Mouse (Mus musculus) cerebellum, postnatal 14 days (tissue): ENCODE data around the gene Adgrf2.

ENCODE experiments used
- DNase-seq, 2 experiments: peaks; one replicate each; pipeline ENCODE4 v3.0.0; 2021; ENCODE audit warnings: mixed read lengths in 2 of 2

The Adgrf2 gene

DNA sequence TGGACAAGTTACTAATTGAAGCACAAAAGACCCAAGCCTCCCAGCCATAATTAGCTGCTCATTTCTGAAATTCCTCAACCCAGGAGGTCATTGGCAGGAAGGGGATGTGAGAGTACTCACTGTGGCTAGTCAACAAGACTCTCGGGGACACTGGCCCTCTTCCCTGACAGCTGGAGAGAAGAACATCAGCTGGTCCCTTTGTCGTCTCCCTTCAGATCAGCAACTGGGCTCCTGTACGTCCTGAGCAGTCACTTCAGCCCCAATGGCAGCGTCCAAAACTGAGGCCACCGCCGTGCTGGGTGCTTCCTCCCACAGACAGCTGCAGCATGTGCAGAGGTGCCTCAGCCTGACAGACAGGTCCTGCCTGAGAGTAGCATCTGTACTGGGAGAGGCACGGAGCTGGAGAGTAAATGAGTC, at the start of gene Adgrf2:
Gene Adgrf2, minus strand, starts transcription at position 379 of the 417 bp plus-strand sequence.
- no peak for DNase-seq

DNA sequence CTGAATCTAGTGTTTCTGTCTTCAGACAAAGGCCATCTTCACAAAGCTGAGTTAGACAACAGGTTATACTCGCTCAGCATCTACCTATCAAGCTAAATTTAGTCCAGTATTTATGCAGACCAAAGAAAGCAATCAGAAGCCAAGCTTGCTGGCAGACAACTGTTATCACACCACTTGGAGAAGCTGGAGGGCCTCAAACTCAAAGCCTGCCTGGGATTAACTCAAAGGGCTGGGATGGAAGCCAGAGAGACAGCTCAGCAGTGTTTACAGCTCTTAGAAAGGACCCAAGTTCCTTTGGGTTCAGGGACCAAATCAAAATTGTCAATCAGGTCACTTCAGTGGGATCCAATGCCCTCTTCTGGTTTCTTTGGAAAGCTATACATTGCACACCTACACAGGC, 48.8 kb upstream of the Adgrf2 start:
- DNase-seq = peak in 1 of 2 experiments; percentile 29

DNA sequence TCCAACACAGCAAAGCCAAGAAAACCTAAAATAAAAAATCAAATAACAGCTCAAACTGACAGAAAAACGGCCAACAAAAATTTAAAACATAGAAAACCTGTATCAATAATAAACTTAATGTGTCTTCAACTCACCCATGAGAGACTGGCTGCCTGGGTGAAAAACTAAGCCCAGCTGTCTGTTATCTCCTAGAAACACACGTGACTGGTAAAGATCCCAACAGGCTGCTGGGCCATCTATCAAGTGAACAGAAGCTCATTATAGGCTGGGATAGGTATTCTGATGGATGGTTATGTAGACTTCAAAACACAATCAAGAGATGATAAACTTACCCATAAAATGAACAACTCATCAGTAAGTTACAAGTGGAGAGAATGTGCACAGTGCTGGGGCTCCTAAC, 47.7 kb upstream of the Adgrf2 start:
- DNase-seq = no peak

DNA sequence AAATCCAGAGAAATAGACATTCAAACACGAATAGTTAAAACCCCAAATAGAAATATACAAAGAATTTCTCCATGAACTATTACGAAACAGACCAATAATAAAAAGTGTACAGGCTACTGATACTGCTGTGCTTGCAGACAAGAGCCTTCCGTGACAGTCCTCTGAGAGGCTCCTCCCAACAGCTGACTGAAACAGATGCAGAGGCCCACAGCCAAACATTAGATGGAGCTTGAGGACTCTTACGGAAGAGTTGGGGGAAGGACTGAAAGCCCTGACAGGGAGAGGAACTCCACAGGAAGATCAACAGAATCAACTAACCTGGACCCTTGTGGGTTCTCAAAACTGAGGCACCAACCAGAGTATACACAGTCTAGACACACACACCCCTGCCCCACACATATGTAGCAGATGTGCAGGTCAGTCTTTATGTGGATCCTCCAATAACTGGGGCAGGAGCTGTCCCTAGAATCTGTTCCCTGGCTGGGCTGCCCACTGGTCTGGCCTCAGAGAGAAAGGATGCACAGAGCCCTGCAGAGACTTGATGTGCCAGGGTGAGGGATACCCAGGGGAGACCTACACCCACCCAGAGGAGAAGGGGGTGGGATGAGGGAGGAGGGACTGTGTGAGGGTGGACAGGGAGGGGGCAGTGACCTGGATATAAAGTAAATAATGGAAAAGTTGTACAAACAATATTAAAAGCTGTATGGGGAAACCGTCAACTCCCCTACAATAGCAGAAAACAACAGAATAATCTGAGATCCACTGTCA, 46.9 kb upstream of the Adgrf2 start:
- DNase-seq = no peak

DNA sequence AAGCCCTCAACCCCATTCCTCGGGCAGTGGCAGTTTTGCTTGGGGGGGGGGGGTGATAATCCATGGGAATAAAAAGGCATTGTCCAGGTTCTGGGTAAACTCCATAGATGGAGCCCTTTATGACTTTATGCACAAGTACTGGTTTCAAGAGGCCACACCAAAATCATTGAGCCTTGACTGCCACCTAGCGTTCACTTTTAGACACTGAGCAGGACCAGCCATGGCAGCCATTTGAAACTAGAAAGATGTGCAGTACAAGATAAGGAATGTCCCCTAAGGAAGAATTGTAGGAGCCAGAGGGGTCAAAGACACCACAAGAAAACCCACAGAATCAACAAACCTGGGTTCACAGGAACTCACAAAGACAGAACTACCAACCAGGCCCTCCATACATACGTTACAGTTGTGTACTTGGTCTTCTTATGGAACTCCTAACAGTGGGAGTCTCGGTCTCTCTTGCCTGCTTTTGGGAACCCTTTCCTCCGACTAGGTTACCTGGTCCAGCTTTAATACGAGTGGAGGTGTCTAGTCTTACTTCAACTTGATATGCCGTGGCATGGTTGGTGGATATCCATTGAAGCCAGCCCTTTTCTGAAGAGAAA, 40.3 kb upstream of the Adgrf2 start:
- peak; percentile 84 for DNase-seq

DNA sequence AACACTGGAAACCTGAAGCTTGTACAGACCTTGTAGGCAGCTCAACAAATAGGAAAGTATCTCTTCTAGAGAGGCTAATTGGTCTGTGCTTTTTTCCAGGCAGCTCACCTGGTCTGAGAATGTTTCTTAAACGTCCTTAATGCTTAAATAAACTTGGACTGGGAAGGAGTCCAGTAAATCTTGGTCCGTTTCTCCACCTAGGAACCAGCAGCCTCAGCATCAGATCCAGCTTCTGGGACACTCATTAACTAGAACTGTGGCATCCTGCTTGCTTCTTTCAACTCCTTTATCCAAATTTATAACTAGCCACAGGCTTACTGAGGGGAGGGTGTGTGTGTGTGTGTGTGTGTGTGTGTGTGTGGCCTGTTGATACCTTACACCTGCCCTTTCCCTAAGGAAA, 11.8 kb upstream of the Adgrf2 start:
- DNase-seq = no peak

DNA sequence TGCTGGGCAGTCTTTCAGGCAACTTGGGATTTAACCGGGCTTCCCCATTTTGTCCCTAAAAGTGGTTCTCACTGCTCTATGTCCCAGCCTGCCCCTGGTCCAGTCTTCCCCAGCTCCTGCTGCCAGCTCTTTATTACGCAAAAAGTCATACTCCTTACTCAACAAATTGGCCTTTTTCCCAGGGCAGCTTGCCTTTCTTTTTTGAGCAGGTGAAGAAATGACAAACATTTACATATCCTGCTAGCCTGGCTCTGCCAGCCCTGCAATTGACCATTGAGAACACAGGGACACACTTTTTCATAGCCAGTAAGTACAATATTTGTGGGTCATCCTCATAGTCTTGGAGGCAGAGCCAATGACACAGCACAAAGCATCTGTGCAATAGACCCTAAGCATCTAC, 10.2 kb upstream of the Adgrf2 start:
- DNase-seq = no peak

DNA sequence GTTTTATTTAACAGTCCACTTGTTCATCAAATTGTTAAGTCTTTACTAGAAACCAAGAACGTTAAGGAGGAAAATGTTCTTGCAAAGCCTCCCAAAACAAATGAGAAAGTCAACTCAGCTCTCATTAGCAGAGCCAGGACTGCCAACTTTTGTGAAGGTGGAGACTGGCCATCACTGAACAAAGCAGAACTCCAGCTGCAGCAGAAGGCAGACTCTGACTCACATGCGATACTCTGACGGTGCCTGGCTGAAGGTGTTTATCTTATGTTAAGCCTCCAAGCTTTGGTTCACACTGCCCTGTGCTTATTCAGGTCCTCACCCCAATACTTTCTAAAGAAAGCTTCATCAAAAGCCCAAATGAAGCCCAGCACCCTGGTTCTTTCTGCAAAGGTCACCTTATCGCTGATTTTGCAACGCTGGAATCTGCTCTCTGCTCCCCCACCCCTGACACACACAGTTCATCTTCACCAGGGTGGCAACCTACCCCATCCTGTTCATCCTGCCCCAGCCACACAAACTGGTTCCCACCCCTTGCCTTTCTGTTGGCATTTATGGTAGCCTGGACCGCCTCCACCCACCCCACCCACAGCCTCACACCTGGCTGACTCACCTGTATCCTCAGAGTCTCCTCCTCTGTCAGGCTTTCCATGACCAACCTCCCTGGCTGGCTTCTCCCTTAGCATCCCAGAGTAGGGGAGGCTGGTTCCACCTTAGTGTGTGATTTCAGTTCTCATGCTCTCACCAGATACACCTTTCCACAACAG, 3.9 kb upstream of the Adgrf2 start:
- DNase-seq = no peak

DNA sequence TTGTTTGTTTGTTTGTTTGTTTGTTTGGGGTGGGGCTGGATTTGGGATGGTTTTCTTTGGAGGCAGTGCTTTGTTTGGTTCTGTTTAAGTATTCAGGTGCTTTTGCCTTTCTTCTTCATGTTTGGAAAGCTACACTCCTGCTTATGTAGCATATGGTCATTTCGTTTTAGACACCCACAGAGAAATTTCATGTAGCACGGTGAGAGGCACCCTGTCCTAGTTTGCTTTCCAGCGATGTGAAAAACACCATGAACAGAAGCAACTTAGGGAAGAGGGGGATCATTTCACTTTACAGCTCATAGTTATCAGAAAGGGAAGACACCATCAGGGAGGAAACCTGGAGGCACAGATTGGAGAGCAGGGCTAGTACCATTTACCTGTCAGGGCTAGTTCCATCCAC, 844 bp upstream of the Adgrf2 start:
- DNase-seq = no peak

DNA sequence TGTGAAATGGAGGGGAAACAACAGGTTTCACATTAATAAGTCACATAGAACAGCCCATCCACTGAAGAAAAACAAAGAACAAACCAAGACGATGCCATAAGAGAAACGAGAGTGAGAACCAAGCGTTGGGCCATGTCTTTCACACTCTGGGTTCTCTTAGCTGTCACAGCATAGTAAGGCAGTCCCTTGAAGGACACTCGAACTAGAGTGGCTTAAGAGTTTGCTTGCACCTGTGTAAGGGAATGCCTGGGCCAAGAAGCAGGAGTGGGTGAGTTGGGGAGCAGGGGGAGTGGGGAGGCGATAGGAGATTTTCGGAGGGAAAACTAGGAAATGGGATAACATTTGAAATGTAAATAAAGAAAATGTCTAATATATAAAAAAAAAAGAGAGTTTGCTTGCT, 3.2 kb downstream of the Adgrf2 start:
- no peak for DNase-seq

DNA sequence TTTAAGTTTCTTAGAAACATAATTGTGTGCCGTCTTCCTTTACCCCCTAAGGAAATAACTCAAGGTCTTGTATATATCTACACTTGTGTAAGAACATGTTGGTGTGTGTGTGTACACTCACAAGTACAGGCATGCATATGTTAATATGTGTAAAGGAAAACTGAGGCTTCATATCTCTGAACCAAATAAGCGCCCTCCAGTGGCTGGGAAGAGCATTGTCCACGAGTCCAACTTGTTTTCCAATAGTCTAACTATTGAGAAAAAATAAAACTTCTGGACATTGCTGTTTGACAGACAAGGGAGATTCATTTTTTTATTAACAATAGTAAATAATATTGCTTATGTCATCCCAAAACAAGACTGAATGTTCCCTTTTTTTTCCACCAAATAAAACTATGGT, 24.8 kb downstream of the Adgrf2 start:
- DNase-seq = no peak

DNA sequence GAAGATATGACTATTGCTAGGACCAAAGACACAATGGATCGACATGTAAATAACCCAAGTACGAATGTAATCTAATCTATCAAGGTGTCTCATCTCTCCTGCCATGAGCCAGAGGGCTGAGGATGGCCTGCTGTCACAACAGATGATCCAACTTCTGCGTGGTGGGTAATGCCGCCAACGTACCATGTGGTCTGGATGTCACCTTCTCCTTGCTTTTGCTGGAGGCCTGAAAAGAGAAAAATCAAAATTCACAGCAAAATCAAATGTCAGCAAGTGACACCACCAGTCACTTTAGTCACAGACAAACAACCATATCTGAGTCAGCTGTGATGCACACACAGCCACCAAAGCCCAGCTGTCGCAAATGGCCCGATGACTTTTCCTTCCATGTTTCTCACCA, 27.0 kb downstream of the Adgrf2 start:
- peak in 1 of 2 experiments; percentile 8 for DNase-seq

DNA sequence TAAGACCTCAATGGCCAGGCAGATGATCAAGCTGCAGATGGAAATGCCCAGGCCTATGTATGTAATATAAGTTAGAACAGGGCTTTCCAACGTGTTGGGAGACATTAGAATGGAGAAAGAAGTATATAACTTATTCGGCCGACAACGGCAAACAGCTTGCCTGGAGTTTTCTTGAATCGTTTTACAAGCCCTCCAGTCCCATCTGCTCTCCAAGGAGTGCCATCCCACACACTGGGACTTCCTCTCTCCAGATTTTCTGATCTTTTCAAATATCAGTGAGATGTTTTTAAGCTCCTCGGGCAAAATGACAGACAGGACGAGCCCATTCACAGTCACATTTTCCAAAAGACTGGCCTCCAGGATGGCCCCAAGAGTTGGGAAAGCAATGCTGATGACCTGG, 31.3 kb downstream of the Adgrf2 start:
- DNase-seq = no peak

DNA sequence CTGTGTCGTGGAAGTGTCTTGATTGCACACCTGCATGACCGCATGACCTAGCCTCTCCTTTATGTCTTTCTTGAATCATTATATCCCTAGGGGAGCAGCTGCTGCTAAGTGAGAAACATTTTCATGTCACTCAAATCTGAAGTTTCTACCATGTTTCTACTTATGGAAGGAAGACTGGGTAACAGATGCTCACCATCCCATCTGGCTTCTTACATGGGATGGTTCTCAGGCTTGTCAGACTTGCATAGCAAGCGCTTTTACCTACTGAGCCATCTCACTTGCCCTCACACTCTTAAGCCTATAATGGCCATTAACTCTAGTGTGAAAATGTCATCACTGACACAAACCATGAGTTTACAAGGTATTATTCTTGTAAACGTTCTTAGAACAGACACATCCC, 36.4 kb downstream of the Adgrf2 start:
- no peak for DNase-seq

DNA sequence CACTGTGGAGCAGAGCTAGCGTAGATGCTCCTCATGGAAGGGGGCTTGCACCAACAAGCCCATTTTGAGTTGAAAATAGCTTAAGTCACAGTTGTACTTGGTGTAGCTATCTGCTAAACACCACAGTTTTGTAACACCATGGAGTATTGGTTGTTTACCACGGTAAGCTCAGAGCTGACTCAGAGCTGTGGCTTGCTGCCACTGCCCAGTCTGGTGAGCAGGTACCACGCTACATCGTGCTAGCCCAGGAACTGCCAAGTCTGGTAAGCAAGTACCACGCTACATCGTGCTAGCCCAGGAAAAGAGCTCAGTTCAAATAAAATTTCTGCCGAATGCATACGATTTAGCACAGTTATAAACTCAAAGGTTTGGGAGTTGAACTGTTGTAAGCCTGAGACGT, 39.8 kb downstream of the Adgrf2 start:
- DNase-seq = no peak

DNA sequence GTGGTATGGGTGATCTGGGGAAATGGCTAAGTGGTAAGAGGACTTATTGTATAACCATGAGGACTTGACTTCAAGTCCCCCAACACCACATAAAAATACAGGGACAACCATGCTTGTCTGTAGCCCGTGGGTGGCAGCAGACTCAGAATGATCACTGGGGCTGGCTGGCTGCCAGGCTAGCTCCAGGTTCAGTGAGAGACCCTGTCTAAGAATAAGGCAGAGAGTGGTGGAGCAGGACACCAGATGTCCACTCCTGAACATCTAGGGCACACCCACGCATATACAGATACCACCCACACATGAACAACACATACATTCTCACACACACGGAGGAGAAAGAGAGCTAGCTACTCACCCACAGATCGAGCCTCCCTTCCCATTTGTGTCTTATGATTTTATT, 47.2 kb downstream of the Adgrf2 start:
- peak; percentile 4 to 11 for DNase-seq

DNA sequence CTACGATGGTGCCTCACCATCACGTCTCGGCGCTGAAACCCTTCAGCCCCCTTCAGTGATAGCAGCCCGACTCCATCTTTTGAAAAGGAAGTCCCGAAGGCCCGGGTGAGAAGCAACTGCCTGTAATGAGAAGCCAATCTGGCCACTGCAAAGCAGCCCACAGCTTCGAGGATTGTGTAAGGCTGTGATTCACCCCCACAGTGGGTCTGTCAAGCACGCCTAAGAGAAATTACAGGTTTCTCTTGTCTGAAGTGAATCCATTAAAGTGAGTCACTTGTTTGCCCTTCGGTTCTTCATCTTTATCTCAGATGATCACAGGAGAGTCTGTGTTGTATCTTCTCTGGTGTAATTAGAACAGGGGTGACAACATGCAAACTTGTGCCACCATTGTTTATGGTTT, 49.8 kb downstream of the Adgrf2 start, which contains the start of gene Adgrf4:
Gene Adgrf4, minus strand, starts transcription at position 149 of the 400 bp plus-strand sequence.
- DNase-seq = no peak

DNA sequence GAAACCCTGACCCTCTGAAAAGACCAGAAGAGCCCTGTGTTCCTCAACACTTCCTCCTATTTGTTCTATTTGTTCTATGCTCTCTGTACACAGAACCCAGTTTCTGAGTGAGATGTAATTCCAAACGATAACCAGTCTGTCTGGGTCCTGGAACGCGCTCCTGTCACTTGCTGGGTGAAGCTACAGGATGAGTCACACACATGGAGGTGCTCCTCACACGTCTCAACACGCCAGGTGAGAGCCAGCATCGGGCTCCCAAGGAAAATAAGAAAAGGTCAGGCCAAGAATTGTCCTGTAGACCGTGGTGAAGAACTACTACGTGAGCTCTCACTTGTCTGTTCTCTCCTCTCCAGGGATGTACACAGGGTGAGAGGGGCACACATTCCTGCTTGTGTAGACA, 51.4 kb downstream of the Adgrf2 start:
- no peak for DNase-seq
